Mouse (Mus musculus) kidney, adult 2 months (tissue): ENCODE measurements around the gene Clstn3. TPM values are rescaled to one million over a fixed set of nuclear protein-coding genes. Genes with fewer than 3 reads are reported as not detected.

Source experiments
- DNase-seq: peaks from one replicate; pipeline ENCODE4 v3.0.0; 2021
- H3K27ac ChIP-seq: fragments of 200-500 bp; 2 replicates; pipeline ENCODE4 v1.5.1; 2012; ENCODE audit warnings: low read depth, low read length, control low read depth, inconsistent platforms; ENCODE audit not compliant: insufficient read depth
- H3K27me3 ChIP-seq: fragments of 200-500 bp; replicated peaks from 2 replicates; pipeline ENCODE4 v1.6.1; 2012; ENCODE audit warnings: mild to moderate bottlenecking, moderate library complexity, low read length, inconsistent platforms; ENCODE audit not compliant: control insufficient read depth, insufficient read depth
- H3K36me3 ChIP-seq: fragments of 200-500 bp; 2 replicates; pipeline ENCODE4 v1.6.1; 2012; ENCODE audit warnings: mild to moderate bottlenecking, moderate library complexity, low read length, inconsistent platforms; ENCODE audit not compliant: control insufficient read depth, insufficient read depth
- H3K4me1 ChIP-seq: fragments of 200-500 bp; 2 replicates; pipeline ENCODE4 v1.6.1; 2011; ENCODE audit warnings: low read length; ENCODE audit not compliant: control insufficient read depth, insufficient read depth
- H3K4me3 ChIP-seq: fragments of 200-500 bp; 2 replicates; pipeline ENCODE4 v1.5.1; 2011; ENCODE audit warnings: mild to moderate bottlenecking, low read depth, low read length, control low read depth; ENCODE audit not compliant: insufficient read depth
- CTCF ChIP-seq: fragments of 200-500 bp; conservative IDR thresholded peaks from 2 replicates; pipeline ENCODE4 v1.5.1; 2011; ENCODE audit warnings: low read depth, mild to moderate bottlenecking, control low read depth, low read length, moderate library complexity, mixed read lengths; ENCODE audit not compliant: insufficient read depth, insufficient read length
- POLR2A ChIP-seq: fragments of 200-500 bp; IDR thresholded peaks from one replicate; pipeline ENCODE4 v1.6.1; 2011; ENCODE audit warnings: low read depth, low read length, control low read depth
- WGBS: fragments of 180-500 bp; shearing (Covaris S2); methylation state at CpG from one replicate; pipeline ENCODE4 v1.1.7; 2018; 5-methylcytosine and 5-hydroxymethylcytosine counted together
- polyA plus RNA-seq: library from polyadenylated mRNA; depleted of rRNA; stranded (reverse); fragments of >200 nt; gene quantifications from 2 replicates; pipeline ENCODE4 v1.2.3, GENCODE M21; 2012

Clstn3 gene
- polyA plus RNA-seq, 1 experiment: 15.5 TPM

DNA sequence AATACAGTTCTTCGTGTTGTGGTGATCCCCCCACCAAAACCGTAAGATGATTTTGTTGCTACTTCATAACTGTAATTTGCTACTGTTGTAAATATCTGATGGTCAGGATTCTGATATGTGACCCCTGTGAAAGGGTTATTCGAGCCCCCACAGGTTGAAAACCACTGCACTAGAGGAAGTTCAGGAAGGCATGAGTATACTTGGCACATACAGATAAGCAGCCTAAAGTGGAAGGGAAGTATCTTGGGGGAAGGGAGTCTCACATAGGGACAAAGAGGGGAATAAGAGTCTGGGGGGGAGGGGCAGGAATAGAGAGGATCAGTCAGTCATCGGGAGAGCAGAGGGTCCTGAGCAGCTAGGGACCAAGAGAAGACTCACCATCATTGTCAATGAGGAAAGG, 5.2 kb downstream of the Clstn3 start:
- 81% methylated on average over 4 of the region's 4 CpGs for WGBS
- no peak overlapping the region for H3K27ac ChIP-seq
- no peaks in the 10 kb centered on the region for H3K36me3 ChIP-seq
- no peak overlapping the region for H3K4me3 ChIP-seq
- H3K4me1 ChIP-seq: no peaks in the 10 kb centered on the region
- no peak for TF ChIP-seq POLR2A
- no peak for TF ChIP-seq CTCF
- H3K27me3 ChIP-seq: no peaks in the 10 kb centered on the region
- no peak for DNase-seq

DNA sequence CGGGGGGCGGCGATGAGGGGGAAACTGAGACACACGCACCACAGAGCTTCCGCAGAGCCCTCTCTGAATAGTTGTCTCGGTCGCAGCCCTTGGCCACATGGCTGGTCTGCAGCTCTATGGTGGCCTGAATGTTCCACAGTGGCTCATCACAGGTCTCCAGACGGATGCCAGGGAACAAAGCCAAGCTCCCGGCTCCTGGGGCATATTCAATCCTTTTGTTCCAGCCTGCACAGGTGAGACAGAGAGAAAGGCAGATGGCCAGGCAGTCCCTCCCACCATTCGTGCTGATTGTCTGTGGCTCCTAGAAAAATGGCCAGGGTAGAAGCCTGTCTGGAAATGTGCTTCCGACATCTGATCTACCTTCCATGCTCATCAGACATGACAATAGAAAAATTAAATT, 6.1 kb downstream of the Clstn3 start:
- no peaks in the 10 kb centered on the region for H3K4me1 ChIP-seq
- 87% methylated on average over 11 of the region's 11 CpGs for WGBS

DNA sequence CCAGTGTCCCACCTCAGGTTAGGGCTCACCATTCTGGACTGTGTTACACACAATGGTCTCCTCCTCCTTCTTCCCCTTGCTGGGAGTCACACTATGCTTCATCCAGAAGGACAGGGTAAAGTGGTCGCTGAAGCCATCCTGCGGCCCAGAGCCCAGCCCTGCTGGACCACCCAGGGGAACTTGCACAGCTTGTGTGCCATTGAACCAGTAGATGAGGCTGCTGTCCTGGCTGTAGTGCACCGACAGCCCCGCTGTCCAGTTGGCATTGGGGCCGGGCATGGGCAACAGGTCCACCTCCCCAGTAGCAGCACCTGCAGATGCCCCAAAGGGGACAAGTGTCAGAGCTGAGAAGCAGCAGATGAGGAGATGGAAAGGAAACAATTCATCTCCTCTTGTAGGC, 6.8 kb downstream of the Clstn3 start:
- 94% methylated on average over 5 of the region's 5 CpGs for WGBS
- no peak for DNase-seq
- H3K36me3 ChIP-seq: no peaks in the 10 kb centered on the region
- no peaks in the 10 kb centered on the region for H3K4me1 ChIP-seq
- no peak overlapping the region for H3K4me3 ChIP-seq
- H3K27me3 ChIP-seq: no peaks in the 10 kb centered on the region
- no peak for TF ChIP-seq POLR2A
- no peak for TF ChIP-seq CTCF
- H3K27ac ChIP-seq: no peak overlapping the region

More for the DNA sequence above, 6.1 kb downstream of the Clstn3 start:
- Histone ChIP-seq H3K27me3 (no peaks in the 10 kb centered on the region), H3K27ac (no peak overlapping the region), H3K4me3 (no peak overlapping the region), H3K36me3 (no peaks in the 10 kb centered on the region)
- TF ChIP-seq POLR2A (no peak), CTCF (no peak)
- DNase-seq: no peak

DNA sequence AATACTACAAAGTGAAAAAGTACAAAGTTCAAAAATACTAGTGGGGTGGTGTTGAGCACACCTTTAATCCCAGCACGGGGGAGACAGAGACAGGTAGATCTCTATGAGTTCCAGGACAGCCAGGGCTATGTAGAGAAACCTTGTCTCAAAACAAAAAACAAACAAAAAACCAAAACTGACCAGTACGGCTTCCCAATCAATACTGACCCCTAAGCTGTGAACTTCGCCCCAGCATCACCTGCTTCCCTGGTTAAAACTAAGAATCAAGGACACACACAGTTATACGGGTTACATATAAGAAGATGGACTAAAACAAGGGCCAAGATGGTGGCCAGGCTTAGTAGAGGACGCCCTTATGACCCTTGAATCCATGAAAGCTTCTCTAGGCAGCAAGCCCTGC, 8.4 kb downstream of the Clstn3 start:
- DNase-seq: no peak
- 95% methylated on average over 5 of the region's 5 CpGs for WGBS
- no peak overlapping the region for H3K27ac ChIP-seq
- no peaks in the 10 kb centered on the region for H3K4me1 ChIP-seq
- no peak overlapping the region for H3K4me3 ChIP-seq
- no peak for TF ChIP-seq CTCF
- TF ChIP-seq POLR2A: no peak
- no peaks in the 10 kb centered on the region for H3K36me3 ChIP-seq
- H3K27me3 ChIP-seq: no peaks in the 10 kb centered on the region

DNA sequence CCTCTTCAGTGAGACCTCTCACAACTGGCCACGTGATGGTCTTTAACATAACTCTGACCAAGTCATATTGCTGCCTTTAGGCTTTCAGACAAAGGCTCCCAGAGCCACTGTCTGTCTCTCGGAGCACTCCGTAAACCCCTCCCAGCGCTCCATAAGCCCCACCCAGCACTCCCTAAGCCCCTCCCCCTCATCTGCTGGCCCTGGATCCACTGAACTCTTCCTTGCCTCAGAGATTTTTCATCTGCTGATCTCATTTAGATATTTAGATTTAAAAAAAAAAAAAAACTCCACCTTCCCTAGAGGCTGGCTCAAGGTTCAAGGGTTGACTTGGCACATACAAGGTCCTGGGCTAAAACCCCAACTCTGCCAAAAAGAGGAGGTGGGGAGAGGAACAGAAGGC, 10.8 kb downstream of the Clstn3 start:
- H3K27ac ChIP-seq: no peak overlapping the region
- peak; percentile 75 for DNase-seq

DNA sequence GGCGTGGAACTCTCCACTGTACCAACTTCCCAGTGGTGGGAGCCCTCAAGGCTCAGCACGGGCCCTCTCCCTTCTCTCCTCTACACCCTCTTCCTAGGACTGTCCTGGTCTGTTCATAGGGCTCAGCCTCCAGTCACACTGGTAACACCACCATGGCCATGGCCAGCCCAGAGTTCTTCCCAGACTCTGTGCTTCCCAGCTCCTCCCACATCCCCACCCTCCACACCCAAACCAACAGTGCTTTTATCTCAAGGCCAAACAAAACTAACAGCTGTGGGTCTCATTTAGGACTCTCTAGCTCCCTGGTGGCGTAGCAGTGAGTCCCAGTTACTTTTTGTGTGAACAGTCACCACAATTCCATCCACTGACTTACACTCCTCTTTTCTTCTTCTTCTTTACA, 12.6 kb downstream of the Clstn3 start:
- TF ChIP-seq POLR2A (no peak), CTCF (no peak)
- Histone ChIP-seq H3K27me3 (no peaks in the 10 kb centered on the region), H3K4me3 (no peak overlapping the region), H3K4me1 (no peaks in the 10 kb centered on the region), H3K27ac (no peak overlapping the region), H3K36me3 (no peaks in the 10 kb centered on the region)
- 88% methylated on average over 3 of the region's 3 CpGs for WGBS
- DNase-seq: no peak

More for the DNA sequence above, 10.8 kb downstream of the Clstn3 start:
- H3K4me3 ChIP-seq: no peak overlapping the region
- H3K36me3 ChIP-seq: no peaks in the 10 kb centered on the region
- WGBS: 36% methylated on average over 4 of the region's 4 CpGs
- H3K4me1 ChIP-seq: no peaks in the 10 kb centered on the region
- TF ChIP-seq POLR2A (no peak), CTCF (no peak)
- no peaks in the 10 kb centered on the region for H3K27me3 ChIP-seq

DNA sequence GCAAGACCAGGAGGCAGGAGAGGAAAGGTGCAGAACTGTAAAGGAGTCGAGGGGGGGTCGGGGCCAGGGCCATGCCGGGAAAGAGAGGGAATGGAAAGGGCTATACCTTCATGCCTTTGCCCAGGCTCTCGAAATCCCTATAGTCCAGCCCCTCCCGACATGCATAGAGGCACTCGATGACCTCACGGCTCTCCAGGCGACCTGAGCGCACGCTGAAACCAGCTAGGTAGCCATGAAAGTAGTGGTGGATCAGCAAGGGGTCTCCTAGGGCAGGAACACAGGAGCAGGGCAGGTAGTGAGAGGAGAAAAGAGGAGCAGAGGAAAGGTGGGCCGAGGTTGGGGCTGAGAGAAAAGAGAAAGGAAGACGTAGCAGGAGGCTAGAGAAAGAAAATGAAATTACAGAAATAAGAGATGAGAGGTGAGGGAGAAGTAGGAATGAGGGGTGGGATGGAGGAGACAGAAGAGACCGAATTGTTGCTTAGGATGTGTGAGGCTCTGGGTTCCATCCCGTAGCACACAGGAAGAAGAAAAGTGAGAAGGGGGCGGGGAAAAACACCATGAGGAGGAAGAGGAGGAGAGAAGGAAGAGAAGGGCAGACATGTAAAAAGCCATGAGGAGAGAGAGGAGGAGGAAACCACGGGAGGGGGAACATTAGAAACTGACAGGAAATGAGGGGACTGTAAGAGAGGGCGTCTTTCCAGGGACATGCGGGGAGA, 14.8 kb downstream of the Clstn3 start:
- no peaks in the 10 kb centered on the region for H3K27me3 ChIP-seq
- WGBS: 81% methylated on average over 18 of the region's 18 CpGs
- DNase-seq: no peak
- H3K36me3 ChIP-seq: no peaks in the 10 kb centered on the region
- no peaks in the 10 kb centered on the region for H3K4me1 ChIP-seq
- H3K27ac ChIP-seq: no peak overlapping the region
- no peak for TF ChIP-seq POLR2A
- TF ChIP-seq CTCF: no peak
- H3K4me3 ChIP-seq: no peak overlapping the region
